Mouse (Mus musculus) megakaryocyte, embryonic 14.5 days (primary cell): ENCODE measurements around the gene Pik3c2g.

Experiments
- FLI1 ChIP-seq: IDR thresholded peaks from 2 replicates; pipeline ENCODE4 v1.6.1; 2012; ENCODE audit warnings: low read length, inconsistent platforms, mixed read lengths
- GATA1 ChIP-seq: IDR thresholded peaks from 3 replicates; pipeline ENCODE4 v1.6.1; 2012; ENCODE audit warnings: mixed read lengths, low read length, inconsistent platforms, borderline replicate concordance

- TF ChIP-seq GATA1 (no peak), FLI1 (no peak)
These were observed 131.5 kb downstream of the Pik3c2g start for GRCm38 (mm10) chr6:139718416-139718984.
